Mouse (Mus musculus) liver, adult (tissue): Measurements from ENCODE around the gene Cux1.

Experiments used
- GATA4 ChIP-seq: IDR thresholded peaks from 2 replicates; pipeline ENCODE4 v1.6.1; 2014; ENCODE audit warnings: mild to moderate bottlenecking, low read length; ENCODE audit not compliant: insufficient replicate concordance

Gene Cux1

GRCm38 (mm10) chr5:136510609-136511008 lies 56.7 kb downstream of the Cux1 start:
- no peak for TF ChIP-seq GATA4

DNA sequence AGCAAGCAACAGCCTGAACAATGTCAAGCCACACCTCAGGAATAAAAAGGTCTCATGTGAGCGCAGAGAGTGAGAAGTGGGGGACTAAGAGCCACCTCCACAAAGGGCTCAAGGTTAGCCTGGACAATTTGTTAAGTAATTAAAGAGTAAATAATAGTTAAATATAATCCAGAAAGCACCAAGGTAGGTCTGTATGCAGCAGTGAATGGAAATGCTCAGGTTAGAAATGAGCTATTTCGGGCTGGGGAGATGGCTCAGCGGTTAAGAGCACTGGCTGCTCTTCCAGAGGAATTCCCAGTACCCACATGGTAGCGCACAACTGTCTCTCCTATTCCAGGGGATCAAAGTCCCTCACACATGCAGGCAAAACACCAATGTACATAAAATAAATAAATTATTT lies 59.7 kb downstream of the Cux1 start:
- TF ChIP-seq GATA4, result no peak

DNA sequence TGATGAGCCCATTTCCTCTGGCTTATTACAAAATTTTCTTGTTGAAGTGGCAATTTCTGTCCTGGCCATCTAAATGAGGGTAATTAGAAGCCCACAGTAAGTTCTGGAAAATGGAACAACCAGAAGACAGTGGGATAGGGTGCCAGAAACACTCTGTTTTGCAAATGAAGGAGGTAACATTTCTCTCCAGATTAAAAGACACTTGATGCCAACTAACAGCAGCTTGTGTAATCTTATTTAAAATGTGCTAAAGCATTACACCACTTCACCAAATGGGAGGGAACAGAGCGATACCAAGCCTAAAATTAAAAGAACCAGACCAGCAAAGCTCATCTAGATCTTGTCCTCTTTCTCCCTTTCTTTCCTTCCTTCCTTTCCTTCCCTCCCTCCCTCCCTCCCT lies 61.0 kb downstream of the Cux1 start:
- no peak for TF ChIP-seq GATA4

DNA sequence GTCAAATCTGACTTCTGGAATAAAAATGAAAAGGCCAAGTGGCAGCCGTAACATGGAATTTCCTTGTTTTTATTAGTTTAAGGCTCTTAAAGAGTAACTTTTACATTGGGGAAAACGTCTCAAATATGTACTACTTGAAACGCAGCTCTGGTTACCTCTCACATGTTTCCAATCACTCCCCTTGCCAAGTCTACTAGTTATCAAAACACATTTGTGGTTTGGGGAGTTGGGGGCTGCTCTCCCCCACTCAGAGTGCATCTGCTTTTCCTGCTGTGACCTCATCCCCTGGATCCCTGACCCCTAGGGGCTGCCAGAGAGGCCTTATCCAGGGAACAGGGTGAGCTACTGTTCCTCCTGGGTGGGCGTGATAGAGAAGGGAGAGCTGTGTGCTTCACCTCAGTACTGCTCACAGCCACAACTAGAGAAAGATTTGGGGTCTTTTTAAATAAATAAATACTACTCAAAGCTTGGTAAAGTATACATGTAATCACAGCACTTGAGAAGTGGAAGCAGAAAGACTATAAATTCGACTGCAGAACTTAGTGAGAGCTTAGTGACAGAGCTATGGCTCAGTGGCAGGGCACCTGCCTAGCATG lies 64.7 kb downstream of the Cux1 start:
- TF ChIP-seq GATA4, result no peak

- no peak for TF ChIP-seq GATA4
These were observed 66.9 kb downstream of the Cux1 start for GRCm38 (mm10) chr5:136500307-136500871.

DNA sequence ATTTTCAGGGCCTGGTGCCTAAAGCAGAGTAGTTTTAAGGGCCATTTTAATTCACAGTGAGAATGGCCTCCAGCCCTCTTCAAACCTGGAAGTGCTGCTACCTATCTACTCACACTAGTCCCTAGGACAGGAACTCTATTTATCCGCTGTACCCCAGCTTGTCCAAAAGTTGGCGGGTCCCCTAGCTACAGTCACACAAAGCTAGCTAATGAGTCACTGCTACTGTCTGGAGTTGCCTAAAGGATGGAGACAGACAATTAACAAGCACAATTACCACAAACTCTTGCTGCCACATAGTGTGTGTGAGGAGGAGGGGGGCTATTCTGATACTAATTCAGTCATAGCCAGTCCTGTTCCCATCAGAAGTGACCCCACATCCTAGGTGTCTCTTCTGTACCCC lies 68.0 kb downstream of the Cux1 start:
- TF ChIP-seq GATA4, result no peak

GRCm38 (mm10) chr5:136498741-136499140 lies 68.5 kb downstream of the Cux1 start:
- no peak for TF ChIP-seq GATA4

DNA sequence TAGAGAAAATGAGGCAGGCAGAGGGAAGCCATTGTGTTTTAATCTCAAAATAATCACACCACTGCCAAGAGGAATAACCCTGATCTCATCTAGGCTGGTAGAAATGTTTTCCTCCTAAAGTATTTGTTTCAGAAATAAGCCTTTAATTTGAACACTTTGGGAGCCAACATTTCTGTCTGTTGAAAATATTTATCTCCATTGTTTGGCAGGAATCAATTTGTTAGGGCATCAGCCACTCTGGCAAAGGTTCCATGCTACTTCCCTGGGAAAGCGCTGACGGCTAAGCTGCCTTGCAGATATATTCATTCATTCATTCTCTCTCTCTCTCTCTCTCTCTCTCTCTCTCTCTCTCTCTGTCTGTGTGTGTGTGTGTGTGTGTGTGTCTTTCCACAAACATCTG lies 70.0 kb downstream of the Cux1 start:
- TF ChIP-seq GATA4, result no peak

- TF ChIP-seq GATA4, result no peak
These were observed 71.7 kb downstream of the Cux1 start for GRCm38 (mm10) chr5:136495581-136495980.

DNA sequence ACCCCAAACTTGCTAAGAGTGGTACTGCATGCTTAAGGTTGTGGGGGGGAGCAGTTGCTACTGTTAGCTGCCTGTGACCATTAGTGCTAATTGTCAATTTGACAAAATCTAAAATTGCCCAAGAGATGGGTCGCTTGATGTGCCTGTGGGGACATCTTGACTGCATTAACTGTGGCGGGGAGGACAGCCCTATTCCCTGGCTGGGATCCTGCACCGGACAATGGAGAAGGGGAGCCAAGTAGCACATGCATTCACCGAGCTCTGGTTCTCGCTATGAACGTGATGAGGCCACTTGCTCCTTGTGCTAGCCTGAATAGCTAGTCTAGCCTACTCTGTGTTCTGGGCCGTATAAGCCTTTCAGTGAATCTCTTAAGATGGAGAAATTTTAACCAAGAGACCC lies 72.4 kb downstream of the Cux1 start:
- TF ChIP-seq GATA4, result no peak

- TF ChIP-seq GATA4, result no peak
These were observed 73.0 kb downstream of the Cux1 start for GRCm38 (mm10) chr5:136494288-136494687.

DNA sequence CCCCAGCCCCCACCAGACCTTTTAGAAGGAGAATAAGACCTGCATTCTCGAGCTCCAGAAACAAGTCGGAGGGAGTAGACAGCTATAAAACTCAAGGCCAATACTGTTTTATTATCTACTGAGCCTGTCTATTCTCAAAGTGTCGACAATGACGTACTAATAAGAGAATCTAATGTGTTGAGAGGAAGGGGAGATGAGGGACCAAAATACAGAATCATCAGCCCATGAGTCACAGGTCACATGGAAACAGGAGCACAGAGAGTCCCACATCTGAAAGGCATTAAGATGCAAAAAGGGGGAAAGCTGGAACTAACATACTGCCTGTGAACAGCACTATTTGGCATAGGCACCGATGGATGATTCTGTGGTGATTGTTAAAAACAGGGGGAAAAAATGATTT lies 77.8 kb downstream of the Cux1 start:
- no peak for TF ChIP-seq GATA4

- no peak for TF ChIP-seq GATA4
These were observed 78.6 kb downstream of the Cux1 start for GRCm38 (mm10) chr5:136488721-136489120.

GRCm38 (mm10) chr5:136488223-136488622 lies 79.1 kb downstream of the Cux1 start:
- TF ChIP-seq GATA4, result no peak

GRCm38 (mm10) chr5:136487397-136488093 lies 79.7 kb downstream of the Cux1 start:
- TF ChIP-seq GATA4, result no peak

DNA sequence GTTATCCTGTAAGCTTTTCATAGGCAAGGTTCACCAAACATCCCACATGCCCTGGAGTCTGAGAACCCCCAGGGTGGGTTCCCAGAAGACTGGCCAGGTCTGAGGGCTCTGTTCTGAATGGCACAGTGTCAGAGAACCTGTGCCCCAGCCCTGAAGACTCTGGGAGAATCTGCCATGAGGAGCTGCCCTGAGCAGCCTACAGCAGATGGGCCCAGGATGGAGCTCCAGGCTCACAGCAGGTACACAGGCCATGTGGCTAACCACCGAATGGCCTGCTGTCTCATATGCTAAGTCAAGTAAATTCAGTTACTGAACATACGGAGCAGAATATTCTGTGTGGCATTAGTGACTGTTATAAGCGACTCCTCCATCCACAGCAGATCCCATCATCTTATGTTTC lies 80.9 kb downstream of the Cux1 start:
- TF ChIP-seq GATA4, result no peak

GRCm38 (mm10) chr5:136485397-136485796 lies 81.9 kb downstream of the Cux1 start:
- no peak for TF ChIP-seq GATA4
